Mouse (Mus musculus) gastrocnemius, adult 8-10 months (tissue): ENCODE results near the gene Gemin5. TPM values are rescaled to one million over a fixed set of nuclear protein-coding genes. Genes with fewer than 3 reads are reported as not detected.
"Not testable (repeated sequence)": the region's sequence is repeated elsewhere in the genome, so short reads cannot be mapped to it uniquely, and the experiment has no call there.

Source experiments
- DNase-seq, 2 experiments: peaks; one replicate each; pipeline ENCODE4 v3.0.0; 2022; ENCODE audit warnings: low spot score in 2 of 2
- total RNA-seq, 4 experiments: library from RNA; stranded (reverse); gene quantifications; 2 replicates each; pipeline ENCODE4 v1.2.4; 2022

Gemin5 gene
- total RNA-seq, 4 experiments from 2014 or later, result 9.0 to 11.3 (median 10.1) TPM

DNA sequence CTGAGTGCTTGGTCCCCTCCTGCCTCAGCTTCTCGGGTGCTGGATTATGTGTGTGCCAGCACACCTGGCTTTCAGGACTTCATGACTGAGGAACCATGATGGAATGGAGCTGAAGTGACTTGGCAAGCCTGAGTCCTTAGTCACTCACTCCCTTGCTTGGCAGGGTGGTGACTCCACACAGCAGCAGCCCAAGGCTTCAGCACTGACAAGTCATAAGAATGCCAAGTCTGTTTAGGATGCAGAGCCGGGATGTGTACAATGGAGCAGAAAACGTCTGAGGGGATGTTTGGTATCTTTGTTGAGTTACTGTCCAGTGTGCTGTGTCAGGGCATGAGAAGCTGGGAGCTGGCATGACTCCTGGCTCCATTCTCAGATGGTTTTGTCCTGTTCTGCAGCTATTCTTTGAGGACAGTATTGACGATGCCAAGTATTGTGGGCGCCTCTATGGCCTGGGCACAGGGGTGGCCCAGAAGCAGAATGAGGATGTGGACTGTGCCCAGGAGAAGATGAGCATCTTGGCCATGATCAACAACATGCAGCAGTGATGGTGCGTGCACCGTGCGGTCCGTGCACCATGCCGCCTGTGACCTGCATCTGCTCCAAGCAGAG lies 51.2 kb downstream of the Gemin5 start:
- no peak for DNase-seq

DNA sequence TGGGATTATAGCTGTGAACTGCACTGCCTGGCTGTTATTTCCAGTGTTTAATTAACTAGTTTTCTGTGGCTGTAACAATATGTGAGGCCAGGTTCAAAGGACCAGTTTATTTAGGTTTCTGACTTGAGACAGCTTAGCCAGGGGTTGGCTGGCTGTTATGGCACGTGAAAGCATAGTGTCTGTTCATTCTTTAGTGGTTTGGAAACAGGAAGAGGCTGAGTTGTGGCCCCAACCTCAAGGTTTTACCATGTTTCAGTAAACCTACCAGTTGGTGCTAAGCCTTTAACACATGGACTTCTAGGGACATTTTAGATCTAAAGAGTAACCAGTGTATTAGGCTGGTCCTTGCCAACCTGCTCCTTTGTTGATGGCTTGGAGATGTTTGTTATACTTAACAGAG lies 51.8 kb downstream of the Gemin5 start:
- DNase-seq, result no peak

DNA sequence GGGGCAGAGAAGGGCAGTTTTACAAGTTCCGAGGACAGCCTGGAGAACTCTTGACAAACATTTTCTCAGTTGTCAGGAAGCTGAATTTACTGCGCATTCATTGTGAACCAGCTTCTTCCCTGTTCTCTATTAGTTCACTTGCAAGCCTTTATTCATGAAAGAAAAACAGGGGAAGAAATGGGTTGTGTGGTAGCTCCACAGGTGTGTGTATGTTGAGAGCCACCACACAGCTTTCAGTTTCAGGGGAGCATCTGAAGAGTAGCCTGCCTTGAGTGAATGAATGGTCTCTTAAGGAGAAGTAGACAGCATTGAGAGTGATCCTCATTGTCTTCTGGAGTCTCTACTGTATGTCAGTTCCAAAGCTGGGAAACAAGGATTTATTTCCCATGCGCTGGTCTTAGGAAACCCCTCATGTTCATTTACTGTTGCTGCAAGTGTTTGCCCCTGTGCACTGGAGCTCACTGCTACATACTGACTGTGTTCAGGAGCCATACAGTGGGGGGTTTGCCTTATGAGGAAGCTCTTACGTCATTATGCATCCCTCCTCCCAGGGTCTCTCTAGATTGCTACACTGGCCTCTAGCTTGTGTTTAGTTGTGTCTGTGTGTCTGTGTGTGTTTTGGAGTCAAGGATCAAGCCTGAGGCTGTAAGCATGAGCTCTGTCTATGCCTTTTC lies 60.5 kb downstream of the Gemin5 start:
- DNase-seq, result no peak

DNA sequence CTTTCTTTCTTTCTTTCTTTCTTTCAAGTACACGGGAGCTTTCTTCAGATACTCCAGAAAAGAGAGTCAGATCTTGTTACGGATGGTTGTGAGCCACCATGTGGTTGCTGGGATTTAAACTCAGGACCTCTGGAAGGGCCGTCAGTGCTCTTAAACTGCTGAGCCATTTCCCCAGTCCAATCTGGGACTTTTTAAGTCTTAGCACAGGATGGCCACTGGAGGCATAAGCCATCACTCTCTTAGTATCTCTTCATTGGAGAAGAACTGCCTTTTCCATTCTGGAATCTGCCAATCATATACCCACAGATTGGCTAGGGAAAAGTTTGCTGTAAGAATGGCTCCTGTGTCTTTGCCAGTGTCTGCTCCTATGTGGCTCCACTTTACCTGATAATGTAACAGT lies 61.3 kb downstream of the Gemin5 start:
- DNase-seq, result no peak

DNA sequence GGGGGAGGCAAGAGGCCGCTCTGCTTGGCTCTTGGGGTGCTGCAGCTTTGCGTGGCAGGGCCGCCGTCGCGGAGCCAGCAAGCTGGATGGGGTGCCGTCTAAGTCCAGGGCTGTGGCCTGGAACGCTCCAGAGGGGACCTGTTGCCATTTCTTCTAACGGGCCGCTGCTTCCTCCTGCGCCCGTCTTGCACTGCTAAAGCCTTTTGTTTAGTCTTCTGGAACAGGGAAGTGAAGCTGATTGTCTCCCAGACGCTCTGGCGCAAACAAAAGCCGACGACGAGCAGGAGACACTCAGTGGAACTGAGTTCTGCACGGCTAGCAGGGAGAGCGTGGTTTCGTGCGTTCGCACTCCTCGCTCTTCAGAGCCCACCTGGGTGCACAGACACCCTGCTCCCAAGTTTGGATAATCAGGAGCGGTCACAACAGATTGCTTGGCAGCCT lies 64.0 kb downstream of the Gemin5 start:
- no peak for DNase-seq

DNA sequence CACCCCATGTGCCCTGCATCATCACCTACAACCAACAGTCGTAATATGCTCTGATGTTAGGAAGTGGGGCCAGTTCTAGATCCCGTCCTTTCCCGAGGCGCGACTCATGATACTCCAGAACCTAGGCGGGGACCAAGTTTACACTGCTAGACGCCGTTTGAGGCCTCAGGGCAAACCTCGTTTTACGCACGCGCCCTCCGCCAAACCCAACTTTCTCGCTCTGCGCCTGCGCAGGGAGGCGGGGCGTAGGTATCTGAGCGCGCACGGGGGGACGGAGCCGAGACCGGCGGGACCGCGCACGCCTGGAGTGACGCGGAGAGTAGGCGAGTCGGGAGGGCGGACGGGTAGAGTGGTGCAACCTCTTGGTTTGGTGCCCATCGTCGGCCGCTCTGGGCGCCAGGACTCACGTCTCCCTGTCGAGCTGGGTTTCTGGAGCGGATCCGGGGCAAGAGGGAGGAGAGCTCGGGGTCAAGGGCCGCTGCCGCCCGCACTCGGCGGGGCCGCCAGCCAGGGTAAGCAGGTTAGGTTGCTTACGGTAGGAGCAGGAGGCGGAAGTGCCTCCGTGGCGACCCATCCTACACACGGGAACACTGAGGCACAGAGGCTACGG lies 64.5 kb downstream of the Gemin5 start, which contains the start of gene Cnot8:
Gene Cnot8 (plus strand): TSS at position 457 of the 610 bp plus-strand sequence.
- peak; percentile 99 for DNase-seq

DNA sequence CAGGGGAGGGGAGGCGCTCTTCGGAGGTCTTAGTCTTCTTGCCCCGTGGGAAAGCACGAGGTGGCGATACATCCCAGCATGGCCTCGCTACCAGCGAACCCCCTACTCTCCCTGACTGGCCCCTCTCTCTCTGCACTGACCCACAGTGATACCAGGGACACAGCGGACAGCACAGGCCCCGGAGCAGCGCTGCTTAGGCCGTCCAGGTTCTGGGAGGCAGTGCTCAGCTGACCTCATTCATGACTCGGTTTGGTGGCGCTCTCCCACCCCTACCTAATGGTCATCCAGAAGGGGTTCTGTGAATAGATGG lies 65.0 kb downstream of the Gemin5 start:
- DNase-seq, result no peak

DNA sequence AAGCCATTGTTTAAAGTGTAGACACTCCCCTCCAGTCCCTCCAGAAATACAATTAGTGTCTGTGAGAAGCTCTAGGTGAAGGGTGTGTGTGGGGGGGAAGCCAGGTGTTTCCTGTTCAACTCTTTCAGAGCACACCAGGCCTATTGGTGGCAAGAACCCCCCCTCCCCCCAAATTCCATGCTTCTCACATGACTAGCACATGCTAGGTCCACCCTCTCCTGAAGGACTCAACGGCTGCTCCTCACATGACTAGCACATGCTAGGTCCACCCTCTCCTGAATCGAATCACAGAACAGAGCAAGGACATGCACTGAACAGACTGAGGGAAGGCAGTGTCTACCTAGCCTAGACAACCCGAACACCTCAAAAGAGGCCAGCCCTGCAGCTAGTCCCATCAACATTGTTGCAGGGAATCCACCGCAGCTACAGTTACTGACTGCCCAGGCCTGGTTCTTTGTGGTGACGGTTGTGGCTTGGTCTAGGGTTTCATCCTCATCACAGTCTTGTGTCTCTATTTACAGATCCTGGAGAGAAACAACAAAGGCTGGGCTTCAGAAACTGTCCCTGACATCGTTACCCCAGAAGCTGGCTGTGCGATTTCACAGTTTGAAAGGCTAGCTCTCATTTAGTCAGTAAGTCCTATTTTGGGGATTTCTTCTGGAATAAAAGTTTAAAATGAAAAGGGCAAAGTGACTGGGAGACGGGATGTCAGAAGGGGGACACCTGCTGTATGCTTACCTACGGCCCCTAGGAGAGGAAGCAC lies 65.6 kb downstream of the Gemin5 start:
- DNase-seq, result no peak

DNA sequence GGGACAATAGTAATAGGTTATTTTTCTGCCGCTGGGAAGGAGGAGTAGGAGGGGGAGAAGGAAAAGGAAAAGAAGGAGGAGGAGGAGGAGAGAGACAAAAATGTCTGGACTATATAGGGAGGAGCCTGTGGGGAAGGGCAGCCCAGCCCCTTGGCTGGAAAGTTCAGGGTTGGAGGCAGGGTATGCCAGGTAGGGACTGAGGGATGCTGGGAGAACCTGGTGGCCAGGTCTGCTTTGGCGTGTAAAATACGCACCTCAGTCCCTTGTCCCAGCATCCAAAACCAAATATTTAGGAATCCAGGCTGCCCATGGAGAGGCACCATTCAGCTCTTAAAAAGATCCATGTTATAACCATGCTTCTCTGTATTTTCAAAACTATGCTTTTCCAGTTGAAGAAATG lies 66.2 kb downstream of the Gemin5 start:
- no peak for DNase-seq

DNA sequence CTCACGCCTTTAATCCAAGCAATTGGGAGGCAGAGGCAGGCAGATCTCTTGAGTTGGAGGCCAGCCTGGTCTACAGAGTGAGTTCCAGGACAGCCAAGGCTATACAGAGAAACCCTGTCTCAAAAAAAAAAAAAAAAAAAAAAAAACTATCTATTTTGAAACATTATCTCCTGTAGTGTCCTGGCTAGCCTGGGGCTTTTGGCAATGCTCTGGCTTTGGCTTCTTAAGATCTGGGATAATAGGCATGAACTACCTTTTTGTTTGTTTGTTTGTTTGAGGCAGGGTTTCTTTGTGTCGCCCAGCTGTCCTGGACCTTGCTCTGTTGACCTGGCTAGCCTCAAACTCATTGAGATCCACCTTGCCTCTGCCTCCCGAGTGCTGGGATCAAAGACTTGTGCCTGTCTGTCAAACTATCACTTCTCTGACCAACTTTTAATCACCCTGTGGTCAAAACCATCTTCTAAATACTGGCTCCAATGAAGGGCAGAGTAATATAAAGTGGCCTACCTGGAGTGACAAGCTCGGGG lies 67.1 kb downstream of the Gemin5 start:
- DNase-seq, result no peak

DNA sequence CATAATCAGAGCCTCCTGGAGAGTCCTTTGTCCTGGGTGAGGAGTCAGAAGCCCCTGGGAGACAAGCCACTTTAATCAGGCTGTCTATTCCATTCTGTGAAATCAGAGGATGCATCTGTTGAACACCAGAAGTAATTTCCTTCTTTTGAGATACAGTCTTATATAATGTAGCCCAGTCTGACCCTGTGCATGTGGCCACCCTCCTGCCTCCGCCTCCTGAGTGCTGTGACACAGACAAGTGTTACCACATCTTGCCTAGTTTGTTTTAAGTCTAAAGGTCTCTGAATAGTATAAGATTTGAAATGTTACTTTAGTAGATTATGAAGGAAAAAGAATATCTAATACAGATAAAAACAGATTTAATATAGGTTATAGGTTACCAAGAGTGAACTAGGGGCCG lies 68.3 kb downstream of the Gemin5 start:
- DNase-seq, result no peak

DNA sequence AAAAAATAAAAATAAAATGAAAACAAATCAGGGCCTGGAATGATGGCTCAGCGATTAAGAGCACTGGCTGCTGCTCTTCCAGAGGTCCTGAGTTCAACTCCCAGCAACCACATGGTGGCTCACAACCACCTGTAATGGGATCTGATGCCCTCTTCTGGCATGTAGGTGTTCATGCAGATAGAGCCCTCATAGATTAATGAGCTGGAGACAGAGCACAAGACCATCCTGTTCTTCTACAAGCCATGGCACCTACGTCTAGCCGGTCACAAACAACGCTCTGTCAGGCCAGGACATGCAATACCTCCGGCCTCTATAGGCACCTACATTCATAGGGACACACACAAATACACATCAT lies 70.0 kb downstream of the Gemin5 start:
- DNase-seq, result not testable (repeated sequence)

DNA sequence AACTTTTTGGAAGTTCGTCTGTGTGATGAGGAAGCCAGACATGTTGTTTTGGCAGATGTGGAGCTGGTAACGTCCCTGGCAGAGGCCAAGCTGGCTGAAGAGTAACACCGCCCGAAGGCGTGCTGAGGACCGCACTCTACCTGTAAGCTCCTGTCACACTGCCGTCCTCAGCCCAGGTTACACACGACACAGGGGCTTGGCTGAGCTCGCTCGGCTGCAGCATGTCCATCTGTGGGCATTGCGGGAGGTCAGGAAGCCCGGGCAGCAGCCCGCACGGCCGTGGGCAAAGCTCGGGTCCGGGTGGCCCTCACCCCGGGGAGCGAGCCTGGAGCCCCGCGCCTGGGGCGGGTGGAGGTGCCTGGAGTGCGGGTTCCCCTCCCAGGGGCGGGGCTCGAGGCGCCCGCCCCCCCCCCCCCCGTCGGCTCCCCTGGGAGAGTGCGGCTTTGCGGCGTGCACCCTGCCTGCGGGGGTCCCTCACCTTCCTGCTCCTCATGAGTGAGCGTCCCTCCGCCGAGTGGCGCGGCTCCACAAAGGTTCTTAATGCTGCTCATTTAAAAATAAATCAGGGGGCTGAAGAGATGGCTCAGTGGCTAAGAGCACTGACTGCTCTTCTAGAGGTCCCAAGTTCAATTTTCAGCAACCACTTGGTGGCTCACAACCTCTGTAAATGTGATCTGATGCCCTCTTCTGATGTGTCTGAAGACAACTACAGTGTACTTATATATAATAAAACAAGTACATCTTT lies 70.5 kb downstream of the Gemin5 start:
- DNase-seq, result peak in 1 of 2 experiments; percentile 21

DNA sequence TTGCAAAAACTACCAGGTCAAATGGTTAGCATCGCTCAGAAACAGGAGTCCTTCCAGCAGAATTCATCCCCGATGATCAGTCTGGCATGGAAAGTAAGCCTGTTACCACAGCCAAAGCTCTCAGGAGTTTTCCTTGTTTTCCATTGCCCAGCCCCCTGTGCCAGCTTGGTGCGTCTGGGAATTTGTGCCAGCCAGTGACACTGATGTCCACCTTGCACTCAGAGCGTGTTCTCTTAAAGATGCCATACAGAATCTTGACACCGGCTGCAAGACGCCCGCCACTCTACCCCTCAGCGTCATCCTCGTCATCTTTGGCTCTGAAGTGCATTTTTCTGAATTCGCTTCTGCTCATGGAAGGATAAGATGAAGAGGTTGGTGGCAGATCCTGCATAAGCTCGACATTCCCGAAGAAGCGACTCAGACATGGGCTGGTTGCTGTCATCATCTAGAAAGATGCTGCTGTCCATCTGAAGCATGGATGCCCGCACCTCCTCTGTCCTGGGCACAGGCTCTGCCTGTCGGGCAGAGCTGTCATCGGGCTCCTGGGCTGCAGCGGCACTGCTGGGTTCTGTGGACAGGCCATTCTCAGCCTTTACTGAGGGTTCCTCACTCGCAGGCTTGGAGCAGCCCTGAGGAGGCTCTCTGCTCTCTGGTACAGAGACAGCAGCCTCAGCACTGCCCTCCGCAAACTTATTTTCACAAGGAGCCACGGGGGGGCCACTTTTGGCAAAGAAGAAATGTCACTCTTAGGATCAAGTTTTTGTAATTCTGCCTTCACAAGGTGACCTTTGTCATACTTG lies 71.3 kb downstream of the Gemin5 start:
- DNase-seq, result no peak

DNA sequence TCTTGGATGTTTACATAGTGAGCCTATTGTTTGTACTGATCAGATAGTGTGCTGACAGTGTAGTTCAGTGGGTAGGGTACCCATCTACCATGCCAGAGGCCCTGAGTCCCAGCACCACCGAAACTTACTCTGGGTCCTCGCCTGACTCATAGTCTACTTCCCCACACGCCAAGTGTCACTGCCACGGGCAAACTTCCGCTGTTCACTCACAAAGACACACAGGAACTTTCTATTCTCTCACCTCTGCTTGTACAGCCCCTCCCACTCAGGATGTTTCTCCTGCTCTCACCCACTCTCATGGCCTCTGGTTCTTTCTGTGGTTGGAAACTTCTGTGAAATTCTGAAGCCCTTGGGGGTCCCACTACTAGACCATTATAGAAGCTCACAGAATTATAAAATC lies 72.2 kb downstream of the Gemin5 start:
- DNase-seq, result no peak

DNA sequence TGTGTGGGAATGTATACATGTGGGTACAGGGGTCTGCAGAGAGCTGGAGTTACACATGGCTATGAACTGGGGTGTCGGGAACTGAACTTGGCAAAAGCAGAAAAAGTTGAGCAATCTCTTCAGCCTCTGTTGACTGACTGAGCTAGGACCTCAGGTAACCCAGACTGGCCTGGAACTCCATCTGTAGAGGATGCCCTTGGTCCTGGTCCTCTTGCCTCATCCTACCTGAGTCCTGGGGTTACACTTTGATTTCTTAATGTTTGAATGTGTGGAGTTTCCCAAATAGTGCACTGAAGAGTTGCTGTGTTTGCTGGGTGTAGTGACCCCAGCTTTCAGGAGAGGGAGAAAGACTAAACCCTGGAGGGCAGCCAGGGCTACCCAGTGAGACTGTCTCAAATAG lies 72.8 kb downstream of the Gemin5 start:
- DNase-seq, result no peak

DNA sequence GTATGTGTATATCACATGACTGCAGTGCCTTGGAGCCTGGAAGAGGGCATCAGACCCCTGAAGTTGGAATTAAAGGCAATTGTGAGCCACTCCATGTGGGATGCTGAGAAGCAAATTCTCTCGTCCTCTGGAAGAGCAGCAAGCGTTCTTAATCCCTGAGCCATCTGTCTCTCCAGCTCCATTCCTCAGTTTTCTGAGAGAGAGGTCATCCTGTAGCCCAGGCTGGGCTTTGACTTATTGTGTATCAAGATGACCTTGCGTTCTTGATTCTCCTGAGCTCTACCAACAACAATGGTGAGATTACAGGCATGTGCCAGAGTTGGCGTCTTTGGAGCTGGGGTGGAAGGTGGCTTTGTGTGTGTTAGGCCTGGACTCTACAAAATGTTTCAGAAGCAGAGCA lies 73.6 kb downstream of the Gemin5 start:
- DNase-seq, result no peak

DNA sequence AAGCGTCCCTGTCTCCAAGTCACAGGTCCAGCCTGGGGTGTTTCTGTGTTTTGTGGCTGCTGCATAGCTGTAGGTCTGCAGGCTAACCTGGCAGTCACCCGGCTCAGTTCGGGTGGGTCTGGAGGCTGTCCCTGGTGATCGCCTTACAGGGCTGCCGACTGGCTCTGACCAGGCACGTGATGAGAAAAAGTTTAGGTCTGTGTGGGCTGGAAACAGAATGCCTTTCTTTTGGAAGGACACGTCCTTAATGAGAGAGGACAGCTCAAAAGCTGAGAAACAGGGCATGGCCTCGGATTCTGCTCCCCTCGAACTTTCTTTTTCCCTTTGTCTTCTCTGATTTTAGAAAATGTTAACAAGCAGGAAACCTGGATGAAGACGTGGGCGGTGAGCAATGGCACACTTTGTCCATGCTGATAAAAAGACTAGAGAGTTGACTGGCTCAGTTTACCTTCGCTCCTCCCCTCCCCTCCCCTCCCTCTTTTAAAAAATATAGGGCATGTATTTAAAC lies 75.3 kb downstream of the Gemin5 start, which contains the start of gene Gm12248:
Gene Gm12248 (minus strand): TSS at position 114 of the 508 bp plus-strand sequence.
- DNase-seq, result peak; percentile 24 to 38

DNA sequence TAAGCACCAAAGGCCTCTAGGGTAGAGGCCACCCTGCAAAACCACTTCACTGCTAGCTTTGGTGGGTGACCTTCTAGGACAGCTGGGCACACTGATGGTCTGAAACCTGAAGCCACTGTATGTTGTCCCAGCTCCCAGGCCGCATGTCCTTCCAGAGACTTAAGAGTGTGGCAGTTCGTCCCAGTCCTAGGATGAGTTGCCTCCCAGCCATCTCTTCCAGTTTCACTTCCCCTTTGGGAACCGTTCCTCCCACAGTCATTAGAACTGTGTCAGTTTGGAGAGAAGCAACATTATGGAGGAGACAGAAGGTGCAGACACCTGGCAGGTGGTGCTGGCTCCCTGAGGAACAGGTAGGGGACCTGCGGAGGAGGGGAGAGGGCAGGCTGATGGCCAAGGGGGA lies 75.8 kb downstream of the Gemin5 start:
- no peak for DNase-seq

DNA sequence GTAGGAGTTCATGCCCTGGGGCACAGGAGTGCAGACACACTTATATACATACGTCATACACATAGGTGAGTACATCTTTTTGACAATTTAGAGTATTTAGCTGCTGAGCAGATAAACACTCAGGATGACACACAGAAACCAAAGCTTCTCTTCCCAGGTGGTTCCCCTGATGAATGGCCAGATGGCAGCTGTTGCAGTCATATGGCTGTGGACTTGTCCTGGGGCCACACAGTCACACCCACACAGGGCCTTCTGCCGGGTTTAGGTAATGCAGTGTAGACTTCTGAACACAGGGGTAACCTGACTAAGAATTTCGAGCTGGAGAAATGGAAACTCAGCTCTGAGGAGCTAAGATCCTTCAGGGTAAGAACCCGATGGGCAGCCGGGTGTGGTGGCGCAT lies 86.6 kb downstream of the Gemin5 start:
- DNase-seq, result no peak
